Mouse (Mus musculus) lung, postnatal 36 days (tissue): ENCODE measurements around the gene Pkdrej.

Experiments
- DNase-seq: peaks from one replicate; pipeline ENCODE4 v3.0.0; 2022; ENCODE audit warnings: mixed read lengths

The Pkdrej gene

GRCm38 (mm10) chr15:85765022-85765421 is 56.5 kb downstream of the Pkdrej start:
- DNase-seq, result no peak
